Mouse (Mus musculus) telencephalon, adult 2 months (tissue): Measurements from ENCODE around the gene Fyttd1.
"Not testable (repeated sequence)": the region's sequence is repeated elsewhere in the genome, so short reads cannot be mapped to it uniquely, and the experiment has no call there.

Experiments
- DNase-seq: peaks from one replicate; pipeline ENCODE4 v3.0.0-alpha.2; 2011; ENCODE audit warnings: low read depth, low spot score

The Fyttd1 gene

DNA sequence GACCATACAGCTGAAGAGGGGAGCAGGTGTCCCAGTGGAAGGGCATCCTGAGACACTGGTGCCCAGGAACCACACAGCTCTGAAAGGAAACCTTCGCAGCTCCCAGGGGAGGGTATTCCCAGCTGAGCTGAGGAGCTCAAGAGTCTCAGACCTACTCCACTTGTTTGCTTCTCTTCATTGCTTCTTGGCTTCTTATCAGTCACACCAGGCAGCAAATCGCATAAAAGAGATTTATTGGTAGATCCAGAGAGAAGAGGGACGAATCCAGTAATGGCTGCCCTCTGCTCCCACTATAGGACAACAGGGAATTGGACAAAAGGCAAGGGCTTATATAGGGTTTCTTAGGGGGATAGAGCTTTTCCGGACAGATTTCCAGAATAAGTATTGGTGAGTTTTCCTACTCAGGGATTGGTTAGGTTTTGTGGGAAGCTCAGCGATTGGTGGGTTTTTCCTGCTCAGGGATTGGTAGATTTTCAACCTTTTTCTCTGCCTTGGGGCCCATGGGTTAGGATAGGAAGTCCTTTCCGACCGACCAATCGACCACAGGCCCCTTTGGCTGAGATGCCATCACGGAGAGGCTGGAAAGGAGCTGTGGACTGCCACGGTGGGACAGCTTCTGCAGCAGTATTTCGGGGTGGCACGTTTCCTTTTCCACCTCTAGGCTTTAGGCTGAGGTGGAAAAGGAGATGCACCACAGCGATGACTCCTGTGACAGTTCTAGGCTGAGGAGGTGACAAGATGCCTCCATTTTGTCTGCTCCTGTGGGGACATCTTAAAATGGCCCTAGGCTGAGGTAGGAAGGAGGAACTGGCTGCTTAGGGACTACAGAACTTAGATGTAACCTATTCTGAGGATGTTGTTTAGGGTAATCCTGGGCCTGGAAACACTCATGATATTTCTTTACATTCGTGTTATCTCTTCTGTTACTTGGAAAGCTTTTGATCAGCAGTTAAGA lies 1.9 kb downstream of the Fyttd1 start:
- no peak for DNase-seq

DNA sequence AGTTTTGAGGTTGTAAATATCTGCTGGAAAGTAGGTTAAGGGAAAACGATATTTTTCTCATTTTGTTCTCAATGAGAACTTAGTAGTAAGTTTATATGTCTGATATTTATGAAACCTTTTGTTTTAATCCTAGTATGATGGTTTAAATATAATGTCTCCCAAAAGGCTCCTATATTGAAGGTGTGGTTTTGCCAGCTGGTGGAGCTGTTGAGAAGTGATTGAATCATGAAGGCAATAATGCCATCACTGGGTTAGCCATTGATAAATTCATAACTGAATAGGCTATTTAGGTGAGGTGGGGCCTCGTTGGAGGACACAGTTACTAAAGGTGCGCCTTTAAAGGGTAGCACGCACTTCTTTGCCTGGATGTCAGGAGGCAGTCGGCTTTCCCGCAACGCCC lies 4.2 kb downstream of the Fyttd1 start:
- no peak for DNase-seq

DNA sequence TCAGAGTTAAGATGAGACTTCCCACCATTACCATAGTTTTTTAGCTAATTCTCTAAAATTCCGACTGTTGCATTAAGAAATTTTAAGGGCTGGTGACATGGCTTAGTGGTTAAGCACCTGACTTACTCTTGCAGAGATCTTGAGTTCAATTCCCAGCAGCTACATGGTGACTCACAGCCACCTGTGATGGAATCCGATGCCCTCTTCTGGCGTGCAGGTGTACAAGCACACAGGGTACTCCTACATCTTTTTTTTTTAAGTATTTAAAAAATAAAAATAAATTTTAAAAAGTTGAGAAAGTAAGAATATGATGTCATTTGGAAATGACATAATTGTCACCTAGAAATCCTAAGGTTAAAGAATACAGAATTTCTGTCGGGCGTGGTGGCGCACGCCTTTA lies 10.7 kb downstream of the Fyttd1 start:
- no peak for DNase-seq

DNA sequence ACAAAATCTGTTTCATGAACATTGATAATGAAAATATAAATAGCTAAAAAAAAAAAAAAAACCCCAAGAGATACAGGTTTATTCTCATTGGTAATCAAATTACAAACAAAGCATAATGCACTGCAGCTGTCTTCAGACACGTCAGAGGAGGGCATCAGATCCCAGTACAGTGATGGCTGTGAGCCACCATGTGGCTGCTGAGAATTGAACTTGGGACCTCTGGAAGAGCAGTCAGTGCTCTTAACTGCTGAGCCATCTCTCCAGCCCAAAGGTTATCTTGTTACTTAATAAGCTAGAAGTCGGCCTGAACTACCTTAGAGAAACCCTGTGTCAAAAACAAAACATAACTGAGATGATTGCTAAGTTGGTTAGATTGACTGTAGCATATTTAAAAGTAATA lies 12.6 kb downstream of the Fyttd1 start:
- no peak for DNase-seq

DNA sequence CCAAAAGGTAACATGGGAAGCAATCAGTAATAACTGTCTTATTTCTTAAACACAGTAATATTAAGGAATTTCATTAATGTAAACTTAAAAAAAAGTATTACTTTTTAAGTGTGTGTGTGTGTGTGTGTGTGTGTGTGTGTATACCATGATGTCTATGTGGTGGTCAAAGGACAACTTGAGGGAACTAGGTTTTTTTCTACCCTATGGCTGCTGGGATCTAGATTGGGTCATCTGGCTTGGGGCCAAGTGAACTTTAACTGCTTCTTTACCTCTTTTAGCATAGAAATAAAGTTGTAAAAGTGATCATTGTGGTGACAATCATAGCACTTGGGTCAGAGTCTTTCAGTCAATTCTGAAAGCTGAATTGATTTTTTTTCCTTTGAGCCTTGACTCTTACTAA lies 18.8 kb downstream of the Fyttd1 start:
- no peak for DNase-seq

DNA sequence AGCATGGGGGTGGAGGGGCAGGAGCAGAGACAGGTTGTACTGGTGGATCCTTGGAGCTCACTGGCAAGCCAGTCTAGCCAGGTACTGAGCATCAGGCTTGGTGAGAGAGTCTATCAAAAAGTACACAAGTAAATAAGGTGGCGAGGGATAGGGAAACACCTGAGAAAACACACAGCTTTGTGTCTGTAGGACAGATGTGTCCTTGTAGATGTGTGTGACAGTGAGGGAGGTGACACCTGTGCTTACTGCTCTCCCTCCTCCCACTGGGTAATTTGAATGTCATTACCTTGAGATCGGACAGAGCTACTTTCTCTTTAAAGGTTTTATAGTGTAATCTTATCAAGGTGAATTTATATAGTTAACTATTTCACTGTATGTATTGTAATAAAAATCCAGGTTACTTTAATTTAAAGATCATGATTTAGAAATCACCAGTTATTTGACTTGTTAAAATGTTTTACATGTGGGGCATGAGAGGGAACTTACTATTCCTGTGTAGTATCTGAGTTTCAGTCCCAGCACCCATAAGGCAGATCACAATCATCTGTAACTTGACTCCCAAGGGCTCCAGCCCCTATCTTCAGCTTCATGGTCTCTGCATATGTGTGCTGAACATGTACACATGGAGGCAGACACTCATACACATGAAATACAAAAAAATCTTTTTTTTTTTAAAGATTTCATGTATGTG lies 24.2 kb downstream of the Fyttd1 start:
- DNase-seq, result no peak

DNA sequence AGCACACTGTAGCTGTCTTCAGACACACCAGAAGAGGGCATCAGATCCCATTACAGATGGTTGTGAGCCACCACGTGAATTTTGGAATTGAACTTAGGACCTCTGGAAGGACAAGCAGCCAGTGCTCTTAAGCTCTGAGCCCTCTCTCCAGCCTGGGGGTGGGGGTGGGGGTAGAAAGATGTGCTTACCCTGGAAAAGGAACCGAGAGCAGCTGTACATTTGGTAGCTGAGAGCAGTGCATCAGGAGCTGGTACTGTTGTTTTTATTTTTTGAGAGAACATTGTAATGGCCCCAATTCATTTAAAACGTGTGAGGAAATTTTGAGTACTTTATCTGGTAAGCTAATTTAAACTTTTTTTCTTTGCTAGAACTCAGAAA lies 24.7 kb downstream of the Fyttd1 start:
- DNase-seq, result no peak

- no peak for DNase-seq
Measured at GRCm38 (mm10) chr16:32906186-32906585, 28.9 kb downstream of the Fyttd1 start.

GRCm38 (mm10) chr16:32906727-32907126 lies 29.4 kb downstream of the Fyttd1 start:
- DNase-seq, result no peak

DNA sequence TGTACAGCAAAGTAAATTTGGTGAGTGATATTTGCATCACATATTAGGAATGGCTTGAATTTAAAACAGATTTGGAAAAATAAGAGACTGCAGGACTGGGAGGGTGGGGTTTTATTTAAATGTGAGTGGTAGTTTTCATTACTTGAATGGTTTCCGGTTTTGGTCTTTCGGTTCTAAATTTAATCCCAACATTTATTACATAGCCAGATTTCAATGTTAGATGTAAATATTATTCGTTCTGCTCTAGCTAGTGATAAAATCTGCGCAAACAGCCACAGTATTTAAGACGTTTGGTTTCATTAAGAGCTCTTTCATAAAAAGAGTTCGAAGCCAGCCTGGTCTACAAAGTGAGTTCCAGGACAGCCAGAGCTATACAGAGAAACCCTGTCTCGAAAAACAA lies 35.9 kb downstream of the Fyttd1 start:
- DNase-seq, result no peak

- DNase-seq, result peak; percentile 72
Measured at GRCm38 (mm10) chr16:32913937-32914881, 36.9 kb downstream of the Fyttd1 start, which contains the start of gene Lrch3. Lrch3 (plus strand) TSS chr16:32914100.

- DNase-seq, result no peak
Measured at GRCm38 (mm10) chr16:32915292-32916068, 38.2 kb downstream of the Fyttd1 start.

- not testable (repeated sequence) for DNase-seq
Measured at GRCm38 (mm10) chr16:32926629-32927028, 49.3 kb downstream of the Fyttd1 start.

DNA sequence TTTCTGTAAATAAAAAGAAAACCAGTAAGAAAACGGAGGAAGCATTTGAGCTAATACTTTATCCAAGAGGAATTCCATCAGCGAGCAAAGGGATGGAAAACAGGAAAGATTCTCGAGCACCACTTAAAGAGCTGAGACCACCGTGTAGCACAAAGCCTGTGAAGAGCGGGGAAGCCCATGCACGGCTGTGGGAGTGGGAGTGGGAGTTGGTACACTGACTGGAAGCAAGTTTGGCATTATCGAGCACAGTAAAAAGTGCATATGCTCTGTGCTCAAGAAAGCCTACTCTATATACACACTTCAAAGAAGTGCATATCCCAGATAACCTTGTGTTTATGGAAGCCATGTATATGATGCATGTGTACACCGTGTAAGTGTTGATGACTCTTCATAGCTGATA lies 49.7 kb downstream of the Fyttd1 start:
- no peak for DNase-seq

- no peak for DNase-seq
Measured at GRCm38 (mm10) chr16:32929918-32930317, 52.6 kb downstream of the Fyttd1 start.

DNA sequence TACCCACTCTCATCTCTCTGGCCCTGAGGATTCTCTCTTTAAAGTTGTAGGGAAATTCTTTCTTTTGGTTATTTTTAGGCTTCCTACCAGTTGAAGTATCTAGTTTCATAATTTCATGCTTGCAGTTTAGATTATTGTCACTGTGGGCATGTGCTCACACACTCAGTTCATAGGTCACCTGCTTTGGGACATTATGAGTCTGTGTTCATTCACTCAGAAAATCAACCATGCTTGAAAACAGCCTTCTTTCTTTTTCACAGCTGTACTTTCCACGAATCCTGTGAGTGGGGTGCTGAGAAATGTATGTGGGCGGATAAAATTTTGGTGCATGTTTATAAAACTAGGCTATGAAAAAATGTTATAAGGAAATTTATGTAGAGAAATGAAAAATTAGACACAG lies 57.2 kb downstream of the Fyttd1 start:
- DNase-seq, result peak; percentile 68

GRCm38 (mm10) chr16:32935088-32935487 lies 57.8 kb downstream of the Fyttd1 start:
- DNase-seq, result no peak

DNA sequence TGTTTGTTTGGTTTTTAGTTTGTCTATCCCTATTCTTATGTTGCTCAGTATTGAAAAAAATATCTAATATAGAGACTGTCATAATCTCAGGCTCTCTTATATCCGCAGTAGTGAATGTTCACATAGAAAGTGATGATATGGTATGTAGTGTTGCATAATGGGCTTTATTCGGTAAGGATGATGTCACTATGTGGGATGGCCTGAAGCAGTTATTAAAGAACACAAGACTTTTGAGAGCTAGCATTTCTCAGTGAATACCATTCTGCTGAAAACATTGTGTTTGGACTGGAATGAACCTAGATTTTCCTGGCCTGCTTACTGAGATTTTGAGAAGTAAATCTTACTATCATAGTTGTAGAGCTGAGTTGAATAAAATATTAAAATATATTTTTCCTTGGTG lies 60.1 kb downstream of the Fyttd1 start:
- DNase-seq, result no peak

- DNase-seq, result peak; percentile 72
Measured at GRCm38 (mm10) chr16:32939301-32939700, 62.0 kb downstream of the Fyttd1 start.

DNA sequence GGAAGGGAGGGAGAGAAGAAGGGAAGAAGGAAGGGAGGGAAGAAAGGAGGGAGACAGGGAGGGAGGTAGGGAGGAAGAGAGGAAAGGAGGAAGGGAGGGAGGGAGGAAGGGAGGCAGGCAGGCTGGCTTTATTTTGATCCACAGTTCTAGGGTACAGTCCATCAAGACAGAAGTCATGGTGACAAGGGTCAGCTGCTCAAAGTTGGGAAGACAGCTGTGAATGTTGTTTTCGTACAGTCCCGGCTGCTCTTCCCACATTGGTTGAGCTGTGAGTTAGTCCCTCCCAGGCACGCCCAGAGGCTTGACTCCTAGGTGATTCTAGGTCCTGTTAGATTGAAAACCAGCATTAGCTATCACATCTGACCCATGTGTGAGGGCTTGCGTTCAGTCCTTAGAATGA lies 62.4 kb downstream of the Fyttd1 start:
- DNase-seq, result not testable (repeated sequence)

DNA sequence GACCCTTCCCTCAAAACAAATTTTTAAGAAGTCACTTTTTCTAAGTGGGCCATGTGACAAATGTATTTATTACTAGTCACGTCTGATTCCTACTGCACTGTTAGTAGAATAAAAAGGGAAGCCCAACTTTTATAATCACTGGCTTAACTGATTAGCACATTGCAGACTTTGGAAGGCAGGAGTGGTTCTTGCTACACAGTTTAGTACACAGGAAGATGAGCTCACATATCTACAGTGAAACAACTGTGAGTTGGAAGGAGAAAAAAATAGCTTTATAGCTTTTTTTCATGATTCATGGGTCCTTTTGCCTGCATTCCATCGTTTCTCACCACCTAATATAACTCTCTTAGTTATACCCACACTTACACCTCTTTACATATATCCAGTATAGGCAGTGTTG lies 63.9 kb downstream of the Fyttd1 start:
- DNase-seq, result not testable (repeated sequence)
